Mouse (Mus musculus) heart, embryonic 11.5 days (tissue): ENCODE results near the gene Fcrl5. TPM values are rescaled to one million over a fixed set of nuclear protein-coding genes. Genes with fewer than 3 reads are reported as not detected.
"Not testable (repeated sequence)": the region's sequence is repeated elsewhere in the genome, so short reads cannot be mapped to it uniquely, and the experiment has no call there.

ENCODE experiments used
- ATAC-seq: fragments of 200-750 bp; cut with Nextera tagmentation; replicated peaks from 2 replicates; pipeline ENCODE4 v1.8.0; 2017; ENCODE audit warnings: moderate library complexity; ENCODE audit not compliant: insufficient number of reproducible peaks, low FRiP score, low TSS enrichment
- H3K27ac ChIP-seq: fragments of 300-500 bp; sonication (generic); 2 replicates; pipeline ENCODE4 v1.5.1; 2014; ENCODE audit warnings: mild to moderate bottlenecking, low read depth, low read length
- H3K27me3 ChIP-seq: fragments of 300-500 bp; sonication (generic); 2 replicates; pipeline ENCODE4 v1.6.1; 2014; ENCODE audit warnings: mild to moderate bottlenecking, low read length, mixed read lengths; ENCODE audit not compliant: control insufficient read depth, insufficient read depth
- H3K36me3 ChIP-seq: fragments of 300-500 bp; sonication (generic); 2 replicates; pipeline ENCODE4 v1.6.1; 2014; ENCODE audit warnings: mild to moderate bottlenecking, low read length, moderate library complexity, mixed read lengths; ENCODE audit not compliant: control insufficient read depth, insufficient read depth
- H3K4me1 ChIP-seq: fragments of 300-500 bp; sonication (generic); 2 replicates; pipeline ENCODE4 v1.6.1; 2014; ENCODE audit warnings: low read length; ENCODE audit not compliant: control insufficient read depth, insufficient read depth
- H3K4me2 ChIP-seq: fragments of 300-500 bp; sonication (generic); 2 replicates; pipeline ENCODE4 v1.6.1; 2014; ENCODE audit warnings: mild to moderate bottlenecking, moderate library complexity
- H3K4me3 ChIP-seq: fragments of 300-500 bp; sonication (generic); 2 replicates; pipeline ENCODE4 v1.5.1; 2014; ENCODE audit warnings: low read depth, low read length
- H3K9ac ChIP-seq: fragments of 300-500 bp; sonication (generic); 2 replicates; pipeline ENCODE4 v1.6.1; 2014; ENCODE audit warnings: mild to moderate bottlenecking, low read depth, low read length, moderate library complexity
- H3K9me3 ChIP-seq: fragments of 300-500 bp; sonication (generic); replicated peaks from 2 replicates; pipeline ENCODE4 v1.6.1; 2016; ENCODE audit warnings: low read length; ENCODE audit not compliant: control insufficient read depth
- WGBS: fragments of 180-500 bp; shearing (Covaris S2); extraction: QIAGEN DNeasy Blood & Tissue Kit; methylation state at CpG from one replicate; pipeline ENCODE4 v1.1.7; 2014; ENCODE audit not compliant: insufficient replicate concordance; 5-methylcytosine and 5-hydroxymethylcytosine counted together
- polyA plus RNA-seq: library from polyadenylated mRNA; unstranded; fragments of >200 nt; fragmentation: Nextera tagmentation; extraction: Ambion mirVana; gene quantifications from 2 replicates; pipeline ENCODE4 v1.2.1, GENCODE M21; 2014

Fcrl5 gene
- polyA plus RNA-seq, 1 experiment from 2014 or later: not detected

DNA sequence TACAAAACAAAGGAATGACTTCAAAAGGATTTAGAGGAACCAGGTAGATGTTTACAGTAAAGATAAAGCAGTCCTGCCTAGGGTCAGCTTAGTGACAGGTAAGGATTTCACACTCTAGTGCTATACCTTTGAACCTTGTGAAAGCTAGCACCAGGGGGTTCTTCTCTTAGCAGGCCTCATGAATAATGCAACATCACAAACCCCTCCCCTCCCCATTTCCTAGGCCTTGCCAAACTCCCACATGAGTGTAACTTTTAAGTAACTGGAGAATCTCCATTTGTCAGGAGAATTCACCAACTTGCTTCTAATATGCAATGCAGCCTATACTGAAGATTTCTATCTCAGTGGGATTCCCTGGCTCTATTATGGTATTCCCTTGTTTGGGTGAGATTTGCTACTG lies 43.7 kb downstream of the Fcrl5 start:
- not testable (repeated sequence) for H3K27me3 ChIP-seq, H3K4me2 ChIP-seq, H3K9ac ChIP-seq, ATAC-seq, H3K4me1 ChIP-seq, H3K4me3 ChIP-seq, H3K36me3 ChIP-seq, H3K27ac ChIP-seq, H3K9me3 ChIP-seq

DNA sequence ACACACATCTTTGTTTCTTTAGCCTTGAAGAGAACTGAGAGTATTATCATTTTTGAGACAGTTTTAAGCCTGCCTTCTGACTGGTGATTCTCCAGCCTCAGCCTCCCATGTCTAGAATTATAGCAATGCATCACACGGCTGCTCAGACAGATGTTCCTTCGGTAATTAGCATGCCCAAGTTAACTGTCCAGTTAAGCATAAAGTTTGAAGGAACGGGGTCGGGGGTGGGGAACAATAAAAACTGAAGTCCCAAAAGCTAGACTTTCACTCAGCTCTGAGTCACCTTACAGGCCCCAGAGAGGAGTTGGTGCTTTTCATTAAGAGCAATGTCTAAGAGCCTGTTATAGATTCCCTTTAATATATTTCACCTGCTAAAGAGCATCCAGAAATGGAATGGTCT lies 51.8 kb downstream of the Fcrl5 start:
- H3K9me3 ChIP-seq: no peaks in the 10 kb centered on the region
- 73% methylated on average over 4 of the region's 4 CpGs for WGBS
- no peak overlapping the region for H3K27ac ChIP-seq
- H3K36me3 ChIP-seq: no peaks in the 10 kb centered on the region
- no peaks in the 10 kb centered on the region for H3K27me3 ChIP-seq
- no peak overlapping the region for H3K9ac ChIP-seq
- H3K4me1 ChIP-seq: no peaks in the 10 kb centered on the region
- no peak overlapping the region for H3K4me3 ChIP-seq
- no peak for ATAC-seq
- no peak overlapping the region for H3K4me2 ChIP-seq

DNA sequence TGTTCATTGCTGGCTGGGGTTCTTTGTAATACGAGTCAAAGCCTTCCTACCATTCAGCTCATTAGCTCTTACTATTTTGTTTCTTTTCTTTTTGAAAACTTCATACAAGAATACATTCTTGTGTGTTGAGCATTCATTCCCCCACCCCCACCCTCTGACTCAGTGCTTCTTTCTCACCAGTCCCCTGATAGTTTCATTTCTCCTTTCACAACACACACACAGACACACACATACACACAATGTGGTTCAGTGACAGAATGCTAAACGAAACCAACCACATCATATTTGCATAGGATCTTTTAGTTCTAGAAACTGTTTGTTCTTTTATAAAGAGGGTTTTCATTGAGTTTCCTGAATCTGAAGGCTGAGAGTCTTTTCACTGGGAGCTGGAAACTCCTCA lies 52.3 kb downstream of the Fcrl5 start:
- 55% methylated on average over 2 of the region's 2 CpGs for WGBS
- H3K36me3 ChIP-seq: no peaks in the 10 kb centered on the region
- H3K4me3 ChIP-seq: no peak overlapping the region
- H3K27ac ChIP-seq: no peak overlapping the region
- H3K4me1 ChIP-seq: no peaks in the 10 kb centered on the region
- no peaks in the 10 kb centered on the region for H3K9me3 ChIP-seq
- no peaks in the 10 kb centered on the region for H3K27me3 ChIP-seq
- H3K9ac ChIP-seq: no peak overlapping the region
- no peak overlapping the region for H3K4me2 ChIP-seq
- ATAC-seq: no peak

DNA sequence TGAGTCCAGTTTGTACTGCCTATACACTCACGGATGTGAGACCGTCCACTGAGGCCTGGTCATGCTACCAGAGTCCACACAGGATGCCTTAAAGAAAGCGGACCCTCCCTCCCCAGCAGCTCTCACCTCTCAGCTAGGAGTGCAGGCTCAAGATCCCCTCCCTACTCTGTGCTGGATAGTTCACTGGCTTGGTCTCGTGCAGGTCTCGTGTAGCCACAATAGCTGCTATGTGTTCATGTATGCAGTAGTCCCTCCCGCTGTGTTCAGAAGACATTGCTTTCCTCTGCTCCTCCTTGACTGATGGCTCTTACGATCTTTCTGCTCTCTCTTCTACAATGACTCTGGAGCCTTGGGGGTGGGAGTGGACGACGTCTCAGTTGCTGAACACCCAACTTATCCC lies 62.7 kb downstream of the Fcrl5 start:
- Histone ChIP-seq H3K27ac (no peak overlapping the region), H3K9ac (no peak overlapping the region), H3K4me1 (no peaks in the 10 kb centered on the region), H3K9me3 (no peaks in the 10 kb centered on the region), H3K4me3 (no peak overlapping the region), H3K27me3 (peaks cover 4% of the 10 kb centered on the region; the same call in 1 of the 2 replicates), H3K4me2 (no peak overlapping the region), H3K36me3 (no peaks in the 10 kb centered on the region)
- no peak for ATAC-seq
- WGBS: 84% methylated on average over 9 of the region's 9 CpGs

DNA sequence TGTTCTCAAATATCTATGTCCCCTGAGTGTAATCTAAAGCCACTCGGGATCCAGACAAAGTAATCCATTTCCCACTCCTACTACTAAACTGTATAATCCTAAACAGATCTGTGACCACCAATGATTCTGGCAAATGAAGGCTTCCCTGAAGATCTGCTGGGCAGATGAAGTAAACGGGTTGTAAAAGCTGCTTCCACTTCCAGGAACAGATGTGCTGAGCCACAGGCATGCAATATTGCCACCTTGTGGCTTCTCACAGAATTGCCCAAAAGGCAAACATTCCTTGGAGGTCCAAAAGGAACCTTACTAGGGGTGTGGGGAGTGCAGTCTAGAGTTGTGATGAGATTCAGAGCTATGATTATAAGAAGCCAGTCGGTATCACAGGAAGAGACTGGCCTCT lies 63.5 kb downstream of the Fcrl5 start:
- H3K9ac ChIP-seq: no peak overlapping the region
- no peak overlapping the region for H3K4me3 ChIP-seq
- no peak overlapping the region for H3K4me2 ChIP-seq
- no peaks in the 10 kb centered on the region for H3K9me3 ChIP-seq
- WGBS: 15% methylated on average over 3 of the region's 3 CpGs
- no peak for ATAC-seq
- H3K27ac ChIP-seq: no peak overlapping the region
- H3K4me1 ChIP-seq: no peaks in the 10 kb centered on the region
- H3K27me3 ChIP-seq: peaks cover 4% of the 10 kb centered on the region; the same call in 1 of the 2 replicates
- H3K36me3 ChIP-seq: no peaks in the 10 kb centered on the region

DNA sequence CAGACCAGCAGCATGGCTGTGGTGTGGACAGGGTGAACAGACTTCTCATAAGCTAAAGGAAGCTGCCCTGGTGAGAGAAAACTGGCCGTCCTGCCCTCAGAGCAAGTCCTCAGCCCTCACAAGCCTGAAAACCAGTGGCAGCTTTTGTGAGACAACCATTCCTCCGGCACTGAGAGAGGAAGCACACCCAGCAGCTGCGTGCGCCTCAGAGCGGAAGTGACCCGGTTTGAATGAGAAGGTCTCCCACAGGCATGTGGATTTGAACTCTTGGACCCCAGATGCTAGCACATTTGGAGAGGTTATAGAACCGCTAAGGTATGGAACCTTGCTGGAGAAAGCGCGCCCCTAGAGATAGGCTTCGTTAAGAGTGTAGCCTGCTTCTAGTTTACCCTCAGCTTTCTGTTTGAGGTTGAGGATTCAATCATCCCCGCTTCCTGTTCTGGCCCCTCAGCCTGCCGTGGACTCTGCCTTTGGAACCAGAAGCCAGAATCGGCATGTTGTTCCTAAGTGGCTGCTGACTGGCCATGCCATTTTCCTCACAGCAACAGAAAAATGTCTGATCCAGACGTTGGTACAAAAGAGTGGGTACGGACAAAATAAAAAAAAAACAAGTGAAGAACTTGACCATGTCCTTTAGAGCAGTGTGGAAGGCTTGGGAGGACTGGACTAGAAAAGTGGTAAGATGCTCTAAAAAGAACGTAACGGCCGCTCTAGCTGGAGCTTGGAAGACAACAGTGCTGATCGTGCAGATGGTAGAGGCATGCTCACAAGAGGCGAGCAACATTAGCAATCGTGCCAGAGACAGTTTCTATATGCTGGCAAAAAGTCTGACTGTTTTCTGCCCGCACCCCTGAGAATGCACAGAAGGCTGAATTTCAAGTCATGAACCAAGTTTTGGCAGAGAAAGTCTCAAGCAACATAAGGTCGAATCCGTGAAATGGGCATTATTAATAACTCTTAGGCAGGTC lies 64.8 kb downstream of the Fcrl5 start:
- WGBS: 73% methylated on average over 24 of the region's 24 CpGs
- Histone ChIP-seq H3K27me3 (peaks cover 4% of the 10 kb centered on the region; the same call in 1 of the 2 replicates), H3K4me1 (no peaks in the 10 kb centered on the region), H3K4me3 (no peak overlapping the region), H3K9me3 (no peaks in the 10 kb centered on the region), H3K36me3 (no peaks in the 10 kb centered on the region), H3K27ac (no peak overlapping the region), H3K4me2 (no peak overlapping the region), H3K9ac (no peak overlapping the region)
- ATAC-seq: no peak

DNA sequence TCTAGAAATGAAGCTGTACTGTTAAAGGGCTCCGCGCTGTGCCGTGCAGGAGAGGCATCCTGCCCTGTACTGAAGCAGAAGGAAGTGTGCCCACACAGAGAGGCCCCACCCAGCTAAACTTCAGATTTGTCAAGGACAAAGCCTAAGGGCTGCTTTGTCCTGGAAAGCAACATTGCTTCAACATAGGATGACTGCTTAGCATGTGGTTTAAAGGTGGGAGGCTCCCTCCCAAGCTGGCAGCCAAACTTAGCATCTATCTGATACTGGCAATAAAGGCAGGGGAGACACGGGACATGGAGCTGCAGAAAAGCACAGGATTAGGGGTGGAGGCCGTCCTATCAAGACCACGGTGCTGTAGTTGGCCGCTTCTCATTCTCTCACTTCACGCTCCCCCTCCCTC lies 65.6 kb downstream of the Fcrl5 start:
- Histone ChIP-seq H3K36me3 (no peaks in the 10 kb centered on the region), H3K4me1 (no peaks in the 10 kb centered on the region), H3K9ac (no peak overlapping the region), H3K9me3 (no peaks in the 10 kb centered on the region), H3K27ac (no peak overlapping the region), H3K4me2 (no peak overlapping the region), H3K27me3 (peaks cover 4% of the 10 kb centered on the region; the same call in 1 of the 2 replicates), H3K4me3 (no peak overlapping the region)
- 45% methylated on average over 8 of the region's 8 CpGs for WGBS
- no peak for ATAC-seq

DNA sequence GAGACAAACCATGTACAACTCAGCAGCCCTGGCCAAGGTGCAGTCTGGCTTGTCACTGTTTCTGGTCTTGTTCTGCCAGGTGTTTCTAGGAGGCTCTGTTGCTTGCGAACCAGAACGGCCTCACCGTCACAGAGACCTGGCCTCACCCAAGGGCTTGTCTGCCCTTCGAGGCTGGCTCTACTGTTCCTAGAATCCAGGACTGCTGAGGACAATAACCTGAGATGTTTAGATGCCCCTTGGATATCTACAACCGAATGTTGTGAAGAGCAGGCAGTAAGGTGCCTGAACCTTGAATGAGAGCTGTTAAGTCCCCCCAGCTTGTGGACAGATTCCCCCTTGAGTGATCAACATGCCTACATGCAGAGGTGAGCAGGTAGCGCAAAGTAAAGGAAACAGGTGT lies 67.2 kb downstream of the Fcrl5 start:
- no peak for ATAC-seq
- no peak overlapping the region for H3K9ac ChIP-seq
- no peak overlapping the region for H3K4me3 ChIP-seq
- H3K4me1 ChIP-seq: no peaks in the 10 kb centered on the region
- H3K4me2 ChIP-seq: no peak overlapping the region
- H3K36me3 ChIP-seq: no peaks in the 10 kb centered on the region
- 84% methylated on average over 6 of the region's 6 CpGs for WGBS
- peaks cover 4% of the 10 kb centered on the region; the same call in 1 of the 2 replicates for H3K27me3 ChIP-seq
- H3K27ac ChIP-seq: no peak overlapping the region
- H3K9me3 ChIP-seq: no peaks in the 10 kb centered on the region

DNA sequence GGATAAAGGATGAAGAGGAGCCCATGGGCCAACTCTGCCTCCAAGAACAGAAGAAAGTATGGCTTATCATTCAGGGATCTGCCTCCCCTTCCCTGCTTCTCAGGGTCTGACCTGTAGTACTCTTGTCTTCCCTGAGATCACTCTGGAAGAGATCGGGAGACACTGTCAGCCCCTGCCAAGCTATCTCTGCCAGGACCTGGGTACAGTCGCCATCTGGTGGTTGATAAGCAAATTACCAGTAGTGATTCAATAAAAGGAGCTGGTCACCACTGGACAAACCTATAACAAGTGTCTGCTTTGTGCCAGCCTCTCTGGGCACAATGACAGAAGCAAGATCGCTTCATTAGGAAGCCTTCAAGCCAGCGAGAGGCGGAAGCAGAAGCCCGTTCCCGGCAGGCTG lies 68.8 kb downstream of the Fcrl5 start:
- Histone ChIP-seq H3K9ac (no peak overlapping the region), H3K9me3 (no peaks in the 10 kb centered on the region), H3K27ac (no peak overlapping the region), H3K27me3 (peaks cover 4% of the 10 kb centered on the region; the same call in 1 of the 2 replicates), H3K36me3 (no peaks in the 10 kb centered on the region), H3K4me3 (no peak overlapping the region), H3K4me1 (peaks cover 9% of the 10 kb centered on the region), H3K4me2 (no peak overlapping the region)
- ATAC-seq: no peak
- 26% methylated on average over 7 of the region's 7 CpGs for WGBS
